In genomic region chr7:78912253-78912973, GRCm38 (mm10) we compare ENCODE assay signal across 8 mouse cellular contexts. TPM values are rescaled to one million over a fixed set of nuclear protein-coding genes. Genes with fewer than 3 reads are reported as not detected.
DNase-seq lines count a peak whose midpoint lies in the region; ATAC-seq and TF ChIP-seq lines count a peak whose summit lies in the region.

No protein-coding gene starts in this region.

- H3K4me3 ChIP-seq in CH12.LX (replicated peaks in 1 of 3; ENCODE audit: low read depth in 2 of 3, low read length in 2 of 3, poor library complexity in 1 of 3): peak overlapping the region; percentile 30 to 54 (median 53)
- H3K4me3 ChIP-seq in liver, embryonic 14.5 days (ENCODE audit: insufficient read depth in 1 of 2, low read depth in 2 of 2, low read length in 2 of 2): peak overlapping the region; percentile 37 to 58
- no peak overlapping the region for H3K4me3 ChIP-seq in myocyte

- in situ Hi-C loops in CH12.LX (cut with MboI; ENCODE audit: low pct_ligation_motif_present, low pct_unique_long_range_greater_than_20kb, low sequenced_read_pairs): loop anchor here (25.0 kb wide), 1 partner anchor 450 kb away; no protein-coding TSS in a partner anchor

- H3K4me2 ChIP-seq in CH12.LX (ENCODE audit: insufficient read depth, low read depth, poor library complexity, severe bottlenecking) (peak overlapping the region; percentile 70), myocyte (ENCODE audit: low read depth) (no peak overlapping the region)
- peak overlapping the region; percentile 77 for H3K4me2 ChIP-seq in liver, embryonic 14.5 days (ENCODE audit: low read depth)

- H3K9me3 ChIP-seq in CH12.LX (replicated peaks; ENCODE audit: low read length): no peaks in the 10 kb centered on the region
- H3K9me3 ChIP-seq in liver, embryonic 14.5 days (ENCODE audit: control insufficient read depth, low read length): no peaks in the 10 kb centered on the region

- TF ChIP-seq CTCF in CH12.LX (conservative IDR thresholded peaks at IDR 0.05 in 1 of 2, IDR thresholded peaks at IDR 0.05 in 1 of 2; ENCODE audit: low read depth in 2 of 2, low read length in 2 of 2): no peak; a peak in 1 of 4 replicates
- TF ChIP-seq CTCF in liver, embryonic 14.5 days (IDR thresholded peaks at IDR 0.05; ENCODE audit: low read depth): no peak

- no peaks in the 10 kb centered on the region for H3K79me2 ChIP-seq in CH12.LX (replicated peaks; ENCODE audit: control insufficient read depth, extremely low read depth, insufficient read depth, poor library complexity, severe bottlenecking)
- no peaks in the 10 kb centered on the region for H3K79me2 ChIP-seq in myocyte (ENCODE audit: control insufficient read depth, insufficient read depth)

- 5% methylated on average over 19 of the region's 20 CpGs for WGBS in liver, embryonic 14.5 days (ENCODE audit: insufficient replicate concordance)

- H3K27me3 ChIP-seq in CH12.LX (replicated peaks): no peaks in the 10 kb centered on the region
- H3K27me3 ChIP-seq in liver, embryonic 14.5 days (ENCODE audit: control insufficient read depth, insufficient read depth, low read length): no peaks in the 10 kb centered on the region
- no peaks in the 10 kb centered on the region for H3K27me3 ChIP-seq in myocyte (ENCODE audit: control insufficient read depth, insufficient read depth, insufficient read length)

- intact Hi-C loops in heart, postnatal 36 days (cut with DNase I): no loop called here

- peak; percentile 64 for DNase-seq in CH12.LX (ENCODE audit: extremely low read depth)
- peak; percentile 35 for DNase-seq in embryo, embryonic 9.5 days (ENCODE audit: extremely low spot score)
- peak; percentile 18 to 23 for DNase-seq in heart, postnatal 36 days
- DNase-seq in liver, embryonic 14.5 days (ENCODE audit: low read depth in 3 of 3, low spot score in 3 of 3): no peak
- DNase-seq in thymus, postnatal 25 days: peak; percentile 68
- no peak for DNase-seq in left cerebral cortex, adult 18-20 months (ENCODE audit: low spot score in 2 of 2)
- no peak for DNase-seq in adrenal gland, postnatal 14 days

- no peak for TF ChIP-seq RAD21 in CH12.LX (IDR thresholded peaks at IDR 0.05; ENCODE audit: low read depth, low read length)

- TF ChIP-seq EP300 in CH12.LX (IDR thresholded peaks at IDR 0.05; ENCODE audit: low read length): peak; percentile 89
- no peak for TF ChIP-seq EP300 in liver, embryonic 14.5 days (IDR thresholded peaks at IDR 0.05; ENCODE audit: low read depth)

- H3K4me1 ChIP-seq in CH12.LX (ENCODE audit: control insufficient read depth in 1 of 2, insufficient read depth in 2 of 2): peaks cover 16 to 55% of the 10 kb centered on the region in 2 experiments
- H3K4me1 ChIP-seq in liver, embryonic 14.5 days (replicated peaks; ENCODE audit: control insufficient read depth in 2 of 2, insufficient read depth in 2 of 2, low read length in 1 of 2): peaks cover 21 to 32% of the 10 kb centered on the region in 2 experiments

- H3K27ac ChIP-seq in CH12.LX (ENCODE audit: insufficient read depth, low read depth): peak overlapping the region; percentile 62
- H3K27ac ChIP-seq in liver, embryonic 14.5 days: peak overlapping the region; percentile 53

- TF ChIP-seq POLR2A in CH12.LX (IDR thresholded peaks at IDR 0.05; ENCODE audit: low read depth, low read length): no peak; the same call in 1 of the 2 replicates
- TF ChIP-seq POLR2A in myocyte (IDR thresholded peaks at IDR 0.05; ENCODE audit: insufficient read length, low read depth): no peak

- peak overlapping the region; percentile 20 for H3K9ac ChIP-seq in CH12.LX (ENCODE audit: insufficient read depth, low read depth)
- peak overlapping the region; percentile 63 for H3K9ac ChIP-seq in liver, embryonic 14.5 days (replicated peaks)

- peaks cover 15 to 39% of the 10 kb centered on the region in 2 experiments for H3K36me3 ChIP-seq in CH12.LX (replicated peaks in 1 of 2; ENCODE audit: control insufficient read depth in 1 of 2, insufficient read depth in 1 of 2, low read length in 1 of 2)
- H3K36me3 ChIP-seq in liver, embryonic 14.5 days (replicated peaks; ENCODE audit: control insufficient read depth, insufficient read depth, low read depth): no peaks in the 10 kb centered on the region; the same call in 1 of the 2 replicates
- peaks cover 12% of the 10 kb centered on the region for H3K36me3 ChIP-seq in myocyte (ENCODE audit: control insufficient read depth, insufficient read depth)

- dilution Hi-C loops in CH12.LX (cut with MboI; ENCODE audit: extremely low pct_ligation_motif_present, extremely low pct_unique_long_range_greater_than_20kb, low sequenced_read_pairs): no loop called here

- ATAC-seq in liver, embryonic 14.5 days (ENCODE audit: insufficient read depth): no peak

- H3ac ChIP-seq in myocyte (ENCODE audit: control insufficient read depth, insufficient read length): no peak overlapping the region

TF ChIP-seq in CH12.LX, 34 proteins besides CTCF, POLR2A, EP300 and RAD21 (continues in another document):
- TF ChIP-seq SMC3 (IDR thresholded peaks at IDR 0.05; ENCODE audit: low read depth, low read length): no peak
- peak; percentile 76 for TF ChIP-seq ETS1 (conservative IDR thresholded peaks at IDR 0.05; ENCODE audit: low read depth, low read length)
- no peak for TF ChIP-seq E2F4 (IDR thresholded peaks at IDR 0.05; ENCODE audit: insufficient replicate concordance, low read depth, low read length)
- peak; percentile 60 for TF ChIP-seq TCF12 (IDR thresholded peaks at IDR 0.05; ENCODE audit: low read depth, low read length)
- TF ChIP-seq MEF2A (IDR thresholded peaks at IDR 0.05; ENCODE audit: borderline replicate concordance, low read depth, low read length): peak; percentile 69; the same call in 1 of the 2 replicates
- no peak for TF ChIP-seq ZNF384 (IDR thresholded peaks at IDR 0.05; ENCODE audit: low read depth, low read length)
- no peak for TF ChIP-seq NRF1 (IDR thresholded peaks at IDR 0.05; ENCODE audit: low read depth, low read length)
- TF ChIP-seq IRF4 (IDR thresholded peaks at IDR 0.05; ENCODE audit: low read depth, low read length): peak; percentile 96
- TF ChIP-seq CHD2 (IDR thresholded peaks at IDR 0.05; ENCODE audit: low read length): peak; percentile 89
- peak; percentile 60 for TF ChIP-seq BHLHE40 (IDR thresholded peaks at IDR 0.05; ENCODE audit: low read depth, low read length)
- no peak for TF ChIP-seq ZKSCAN1 (IDR thresholded peaks at IDR 0.05; ENCODE audit: borderline replicate concordance, low read depth, low read length)
- TF ChIP-seq MAFK (IDR thresholded peaks at IDR 0.05; ENCODE audit: insufficient replicate concordance, low read length): peak; percentile 39; the same call in 1 of the 2 replicates
- TF ChIP-seq USF1 (IDR thresholded peaks at IDR 0.05; ENCODE audit: low read depth, low read length): no peak
- TF ChIP-seq MYC (IDR thresholded peaks at IDR 0.05; ENCODE audit: low read depth, low read length): no peak; the same call in 1 of the 2 replicates
- no peak for TF ChIP-seq TBP (conservative IDR thresholded peaks at IDR 0.05; ENCODE audit: low read depth, low read length)
- peak; percentile 77 for TF ChIP-seq MAZ (IDR thresholded peaks at IDR 0.05; ENCODE audit: low read depth, low read length)

TF ChIP-seq in myocyte, 11 proteins besides CTCF, POLR2A, EP300 and RAD21:
- TF ChIP-seq POLR2AphosphoS2 (IDR thresholded peaks at IDR 0.05; ENCODE audit: insufficient read length, low read depth): peak; percentile 76
- no peak for TF ChIP-seq CEBPB (IDR thresholded peaks at IDR 0.05; ENCODE audit: insufficient read depth, poor library complexity, severe bottlenecking)
- TF ChIP-seq MYOG (IDR thresholded peaks at IDR 0.05; ENCODE audit: control insufficient read depth in 1 of 3, insufficient read depth in 1 of 3, insufficient read length in 2 of 3, low read depth in 2 of 3): no peak

RNA-seq across cellular contexts. Expression of gene Isg20, which starts 0.8 kb away (rescaled TPM):
- 35.0 and 44.2 TPM in 2 replicates for total RNA-seq in CH12.LX (2012; rRNA removed)
- 5.6 and 6.9 TPM in 2 replicates for total RNA-seq in CH12.LX (2014; rRNA removed)
- polyA plus RNA-seq in CH12.LX (2012; ENCODE audit: insufficient read length, low read depth): 19.9 and 21.3 TPM in 2 replicates
- total RNA-seq in heart, postnatal 36 days (2021): 1 to 10 TPM; 8.6 to 9.5 TPM
- polyA plus RNA-seq in liver, embryonic 14.5 days (2012; rRNA removed): 47.0 and 47.2 TPM in 2 replicates
- 52.7 and 72.1 TPM in 2 replicates for polyA plus RNA-seq in liver, embryonic 14.5 days (2014; fragmentation: Nextera tagmentation; extraction: Ambion mirVana)
- polyA plus RNA-seq in myocyte (2012; fragmentation: generic; extraction: Trizol): 10.5 TPM
- total RNA-seq in left cerebral cortex, adult 18-20 months (2021): 1 to 10 TPM in 1 of 2 experiments, under 1 TPM in 1; 0.91 to 1.4 TPM
- total RNA-seq in adrenal gland, postnatal 14 days (2021): 16.9 and 19.6 TPM in 2 replicates

RNA-seq across cellular contexts. Expression of gene Aen, which starts 16.8 kb away (rescaled TPM):
- total RNA-seq in CH12.LX (2012; rRNA removed) (69.1 and 93.5 TPM in 2 replicates), CH12.LX (2014; rRNA removed) (72.9 and 73.3 TPM in 2 replicates)
- polyA plus RNA-seq in CH12.LX (2012; ENCODE audit: insufficient read length, low read depth) (74.2 and 88.9 TPM in 2 replicates), myocyte (2012; fragmentation: generic; extraction: Trizol) (52.8 TPM)
- total RNA-seq in heart, postnatal 36 days (2021): 10 to 100 TPM; 35.2 to 35.3 TPM
- polyA plus RNA-seq in liver, embryonic 14.5 days (2012; rRNA removed): 10.6 and 14.0 TPM in 2 replicates
- 12.6 and 15.0 TPM in 2 replicates for polyA plus RNA-seq in liver, embryonic 14.5 days (2014; fragmentation: Nextera tagmentation; extraction: Ambion mirVana)
- 10 to 100 TPM; 21.5 to 25.5 TPM for total RNA-seq in left cerebral cortex, adult 18-20 months (2021)
- total RNA-seq in adrenal gland, postnatal 14 days (2021): 31.8 and 35.3 TPM in 2 replicates

Comparison
In these comparisons a context has a peak if more than half of its experiments do, and no peak if none do; other contexts are left out.
1. DNase-seq: peak in CH12.LX (single experiment), embryo, embryonic 9.5 days (single experiment), heart, postnatal 36 days (2 of 2) and thymus, postnatal 25 days (single experiment); none in liver, embryonic 14.5 days (0 of 3), left cerebral cortex, adult 18-20 months (0 of 2) and adrenal gland, postnatal 14 days (single experiment).